Mouse (Mus musculus) spleen, postnatal 36 days (tissue): Measurements from ENCODE around the gene 3110082I17Rik.

Experiments
- DNase-seq, 2 experiments: peaks; one replicate each; pipeline ENCODE4 v3.0.0; 2022; ENCODE audit warnings: low spot score in 2 of 2, mixed read lengths in 1 of 2

The 3110082I17Rik gene

GRCm38 (mm10) chr5:139460384-139461067 lies at the start of gene 3110082I17Rik:
Gene 3110082I17Rik (minus strand): TSS chr5:139460527.
- peak; percentile 93 to 95 for DNase-seq

DNA sequence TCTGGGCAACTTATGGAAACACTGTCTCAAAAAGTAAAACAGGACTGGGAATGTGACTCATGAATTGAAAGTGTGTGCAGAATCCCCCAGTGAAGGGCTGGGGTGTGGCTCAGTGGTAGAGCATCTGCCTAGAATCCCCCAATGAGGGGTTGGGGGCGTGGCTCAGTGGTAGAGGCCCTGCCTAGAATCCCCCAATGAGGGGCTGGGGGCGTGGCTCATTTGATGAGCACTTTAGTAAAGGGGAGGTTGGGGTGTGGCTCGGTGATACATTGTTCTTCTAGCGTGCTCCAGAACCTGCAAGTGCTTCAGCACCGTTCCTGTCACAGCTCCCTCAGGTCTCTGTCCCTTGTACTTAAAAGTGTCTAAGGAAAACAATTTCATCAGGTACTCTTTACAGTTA lies 45.9 kb upstream of the 3110082I17Rik start:
- no peak for DNase-seq

DNA sequence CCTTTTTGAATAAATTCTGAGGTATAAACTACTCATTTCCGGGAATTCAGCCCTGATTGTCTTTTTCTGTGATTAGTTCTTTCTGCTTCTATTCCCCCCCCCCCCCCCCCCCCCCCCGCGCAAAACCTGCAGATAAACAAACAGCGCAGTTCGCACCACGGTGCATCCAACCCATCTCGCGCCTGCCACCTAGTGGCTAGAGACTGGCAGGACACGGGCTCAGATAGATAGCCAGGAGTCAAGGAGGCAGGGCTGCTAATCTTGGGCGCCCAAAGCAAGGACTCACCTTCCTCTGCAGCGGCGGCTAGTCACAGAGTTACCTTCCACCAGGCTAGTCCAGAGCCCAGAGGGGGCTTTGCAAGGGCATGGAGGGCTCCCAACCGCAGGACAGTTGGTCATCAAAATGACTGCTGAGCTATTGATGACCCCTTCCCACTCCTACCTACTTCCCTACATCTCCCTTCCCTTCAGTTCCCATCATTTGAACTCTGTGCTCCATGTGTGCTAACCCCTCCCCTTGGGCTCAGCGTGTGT lies 44.8 kb upstream of the 3110082I17Rik start:
- peak; percentile 59 to 67 for DNase-seq

DNA sequence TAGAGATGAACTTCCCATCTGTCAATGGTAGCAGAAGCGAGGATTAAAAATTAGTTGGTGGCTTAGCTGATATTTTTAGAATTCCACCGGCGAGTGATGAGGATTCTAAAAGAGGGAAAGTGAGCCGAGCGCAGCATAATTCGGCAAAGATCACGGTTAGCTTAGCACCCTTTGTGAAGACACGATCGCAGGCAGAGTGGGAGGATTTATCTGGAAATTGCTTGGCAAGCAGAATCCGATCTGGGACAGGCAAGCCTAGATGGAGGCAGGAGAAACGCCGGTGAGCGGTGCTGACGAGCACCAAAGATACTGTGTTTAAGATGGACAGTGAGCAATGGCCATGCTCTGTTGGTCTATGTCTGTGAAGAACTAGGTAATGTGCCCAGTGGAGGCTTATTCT lies 42.0 kb upstream of the 3110082I17Rik start:
- DNase-seq = no peak

DNA sequence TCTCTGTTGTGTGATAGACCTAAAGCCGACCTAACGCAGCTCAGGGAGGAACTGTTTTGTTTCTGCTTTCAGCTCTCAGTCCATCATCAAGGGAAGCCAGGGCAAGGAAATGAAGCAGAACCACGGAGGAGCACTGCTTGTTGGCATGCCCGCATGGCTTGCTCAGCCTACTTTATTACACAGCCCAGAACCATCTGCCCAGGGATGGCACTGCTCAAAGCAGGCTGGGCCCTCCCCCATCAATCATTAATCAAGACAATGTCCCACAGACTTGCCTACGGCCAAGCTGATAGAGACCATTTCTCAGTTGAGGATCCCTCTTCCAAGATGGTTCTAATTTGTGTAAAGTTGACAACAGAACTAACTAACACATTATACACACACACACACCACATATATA lies 38.5 kb upstream of the 3110082I17Rik start:
- DNase-seq = no peak

DNA sequence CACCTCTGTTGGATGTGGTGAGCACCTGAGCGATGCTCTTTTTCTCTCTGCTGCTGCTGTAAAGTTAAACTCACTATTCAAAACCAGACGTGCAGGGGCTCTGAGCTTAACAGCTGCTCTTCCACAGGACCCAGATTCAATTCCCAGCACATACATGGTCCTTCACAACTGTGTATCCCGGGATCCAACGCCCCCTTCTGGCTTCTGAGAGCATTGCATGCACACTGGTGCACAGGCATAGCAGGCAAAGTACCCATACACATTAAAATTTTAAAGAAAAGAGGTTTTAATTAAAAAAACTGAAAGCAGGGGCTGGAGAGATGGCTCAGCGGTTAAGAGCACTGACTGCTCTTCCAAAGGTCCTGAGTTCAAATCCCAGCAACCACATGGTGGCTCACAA lies 36.6 kb upstream of the 3110082I17Rik start:
- no peak for DNase-seq

DNA sequence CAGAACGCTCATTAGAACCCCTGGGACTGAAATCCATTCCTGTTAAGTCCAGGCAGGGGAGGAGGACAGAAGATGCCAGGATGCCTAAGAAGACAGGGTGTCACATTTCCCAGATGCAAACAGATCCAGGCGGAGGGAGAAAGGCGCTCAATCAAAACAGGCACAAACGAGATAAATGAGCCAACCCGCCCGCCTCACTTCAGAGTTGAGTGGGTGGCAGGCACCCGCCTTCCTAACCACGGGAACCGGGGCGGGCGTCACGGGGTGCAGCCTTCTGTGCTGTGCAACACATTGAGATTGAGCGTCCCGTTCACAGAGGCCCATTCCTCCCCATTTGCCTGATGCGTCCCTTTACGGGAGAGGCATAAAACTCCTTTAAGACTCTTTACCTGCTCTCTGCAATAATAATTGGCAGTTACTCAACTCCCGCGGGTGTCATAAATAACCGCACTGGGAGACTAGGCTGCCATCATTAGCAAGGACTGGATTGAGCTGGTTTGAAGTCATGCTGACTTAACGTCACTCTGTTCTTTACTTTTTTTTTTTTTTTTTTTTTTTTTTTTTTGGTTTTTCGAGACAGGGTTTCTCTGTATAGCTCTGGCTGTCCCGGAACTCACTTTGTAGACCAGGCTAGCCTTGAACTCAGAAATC lies 34.8 kb upstream of the 3110082I17Rik start:
- no peak for DNase-seq

DNA sequence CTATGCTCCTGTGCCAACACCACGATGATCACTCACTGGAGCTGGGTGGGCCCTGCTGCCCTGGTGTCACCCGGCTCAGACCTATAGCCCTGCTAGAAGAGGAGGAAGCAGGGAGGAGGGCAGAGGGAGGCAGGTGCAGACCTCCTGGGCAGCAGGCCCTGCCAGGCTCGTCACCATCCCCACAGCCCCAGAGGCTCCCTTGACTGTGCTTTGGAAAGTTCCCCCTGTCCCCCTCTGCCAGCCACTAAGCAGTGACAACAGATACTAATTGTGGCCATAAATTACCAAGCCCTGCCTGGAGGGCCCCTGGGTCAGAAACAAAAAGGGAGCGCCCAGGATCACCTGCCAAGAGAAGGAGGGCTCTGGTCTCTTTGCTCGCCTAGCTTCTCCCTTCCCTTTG lies 33.4 kb upstream of the 3110082I17Rik start:
- no peak for DNase-seq

DNA sequence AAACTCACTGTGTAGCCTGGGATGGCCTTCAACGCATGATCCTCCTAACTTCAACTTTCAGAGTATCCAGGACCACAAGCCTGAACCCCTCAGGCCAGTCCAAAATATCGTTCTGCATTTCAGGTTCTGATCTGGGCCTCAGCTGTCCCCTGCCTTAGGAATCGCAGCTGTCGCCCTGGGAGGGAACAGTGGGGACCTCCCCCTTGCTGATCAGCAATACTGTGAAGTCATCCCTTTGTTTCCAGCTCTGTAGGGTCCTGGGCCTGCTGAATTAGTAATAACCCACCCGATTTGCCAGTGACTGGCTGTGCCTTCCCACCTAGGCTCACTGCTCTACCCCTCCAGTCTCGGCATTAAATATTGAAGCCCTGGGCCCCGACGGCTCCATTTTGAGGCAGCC lies 31.0 kb upstream of the 3110082I17Rik start:
- DNase-seq = no peak

DNA sequence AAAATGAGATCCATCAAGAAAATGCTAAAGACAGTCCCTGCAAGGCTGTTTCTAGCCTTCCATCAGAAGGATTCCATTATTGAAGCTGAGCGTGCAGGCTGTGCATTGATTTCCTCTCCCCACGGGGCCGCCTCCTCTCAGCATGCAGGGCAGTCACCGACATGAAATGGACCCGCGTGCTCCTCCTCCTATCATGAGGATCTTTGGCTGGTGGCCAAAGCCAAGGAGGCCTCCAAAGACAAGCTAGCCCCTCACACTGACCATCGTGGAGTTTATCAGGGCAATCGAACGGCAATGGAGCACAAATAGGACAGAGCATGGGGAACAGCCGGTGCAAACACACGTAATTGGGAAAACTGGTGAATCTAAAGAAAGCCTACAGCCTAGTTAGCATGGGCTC lies 29.8 kb upstream of the 3110082I17Rik start:
- DNase-seq = no peak

DNA sequence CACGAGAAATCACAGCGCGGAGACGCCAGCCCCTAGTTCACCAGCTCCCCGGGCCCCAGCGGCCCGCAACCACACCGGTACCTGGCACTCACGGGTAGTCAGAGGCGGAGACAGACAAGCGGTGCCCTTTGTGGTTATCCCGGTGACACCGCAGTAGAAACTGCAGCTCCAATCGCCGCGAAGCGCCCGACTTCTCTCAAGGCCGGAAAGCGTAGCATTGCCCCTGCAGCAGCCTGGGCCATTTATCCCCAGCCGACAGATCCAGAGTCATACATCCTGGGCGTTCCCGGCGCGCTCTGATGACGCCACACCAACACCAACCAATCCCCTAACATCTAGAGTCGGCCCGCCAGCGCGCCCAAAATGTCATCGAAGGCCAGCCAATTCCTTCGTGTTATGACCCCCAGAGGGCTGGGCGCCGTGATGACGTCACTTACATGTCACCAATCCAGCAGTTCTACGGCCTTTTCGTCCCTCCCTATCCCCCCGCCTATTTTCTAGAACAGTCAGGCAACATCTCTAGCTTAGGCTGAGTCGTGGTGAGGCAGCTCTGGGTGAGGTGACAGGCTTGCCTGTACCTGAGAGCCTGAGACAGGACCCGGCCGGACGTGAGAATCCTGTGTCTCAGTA lies 24.0 kb upstream of the 3110082I17Rik start, which contains the start of gene Zfand2a:
Gene Zfand2a (minus strand): TSS at position 365 of the 630 bp plus-strand sequence.
- peak; percentile 99 to 100 for DNase-seq

GRCm38 (mm10) chr5:139483171-139483848 lies 23.0 kb upstream of the 3110082I17Rik start:
- peak in 1 of 2 experiments; percentile 11 for DNase-seq

GRCm38 (mm10) chr5:139480406-139480805 lies 20.1 kb upstream of the 3110082I17Rik start:
- no peak for DNase-seq

DNA sequence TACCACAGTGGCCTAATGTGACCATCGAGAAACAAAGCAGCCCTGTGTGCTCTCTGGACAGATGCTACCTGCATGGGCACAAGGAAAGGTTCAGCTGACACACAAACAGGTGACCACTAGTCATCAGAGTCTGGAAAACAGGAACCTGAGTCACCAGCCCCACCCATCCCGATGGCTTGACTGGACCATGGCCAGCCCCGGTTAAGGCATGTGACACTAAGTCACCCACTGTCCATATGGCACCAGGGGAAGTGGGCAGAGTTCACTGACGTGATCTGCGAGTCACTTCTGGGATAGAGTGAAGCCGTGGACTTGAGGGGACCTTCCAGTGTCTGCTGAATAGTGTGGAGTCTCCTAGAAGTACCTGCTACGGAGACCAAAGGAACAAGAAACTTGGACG lies 18.8 kb upstream of the 3110082I17Rik start:
- no peak for DNase-seq

GRCm38 (mm10) chr5:139474741-139475140 lies 14.4 kb upstream of the 3110082I17Rik start:
- no peak for DNase-seq

DNA sequence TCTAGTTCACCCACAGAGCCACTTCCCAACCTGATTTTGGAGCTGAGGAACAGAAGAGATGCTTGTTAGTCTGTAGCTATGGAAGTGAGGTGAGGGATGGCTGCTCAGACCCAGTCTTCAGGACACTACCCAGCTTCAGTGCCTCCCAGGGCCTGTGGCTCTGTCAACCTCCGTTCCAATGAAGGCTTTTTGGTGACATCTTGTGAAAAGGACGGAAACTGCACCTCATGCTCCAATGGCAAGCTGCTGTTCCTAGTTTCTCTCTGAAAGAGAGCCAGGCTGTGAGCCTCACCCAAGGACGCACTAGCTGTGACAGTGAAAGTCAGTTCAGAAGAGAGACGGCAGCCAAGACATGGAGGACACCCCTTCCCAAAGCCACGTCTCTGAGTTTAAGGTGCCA lies 7.7 kb upstream of the 3110082I17Rik start:
- no peak for DNase-seq

DNA sequence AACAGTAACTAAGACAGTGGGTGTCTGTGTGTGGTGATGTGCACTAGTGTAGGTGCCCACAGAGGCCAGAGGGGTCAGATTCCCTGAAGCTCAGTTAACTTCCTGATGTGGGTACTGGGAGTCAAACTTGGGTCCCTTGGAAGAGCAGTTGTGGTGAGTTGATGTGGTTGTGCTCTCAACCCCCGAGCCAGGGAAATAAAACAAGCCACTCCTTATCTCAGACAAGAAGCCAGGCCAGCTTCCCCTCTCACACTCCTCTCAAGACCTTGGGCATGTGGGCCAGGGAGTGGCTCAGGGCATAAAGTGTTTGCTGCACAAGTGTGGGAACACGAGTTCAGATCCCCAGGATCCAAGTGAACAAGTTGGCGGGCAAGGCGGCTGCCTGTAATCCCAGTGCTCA lies 6.5 kb upstream of the 3110082I17Rik start:
- DNase-seq = no peak

GRCm38 (mm10) chr5:139466373-139466772 lies 6.0 kb upstream of the 3110082I17Rik start:
- DNase-seq = no peak

DNA sequence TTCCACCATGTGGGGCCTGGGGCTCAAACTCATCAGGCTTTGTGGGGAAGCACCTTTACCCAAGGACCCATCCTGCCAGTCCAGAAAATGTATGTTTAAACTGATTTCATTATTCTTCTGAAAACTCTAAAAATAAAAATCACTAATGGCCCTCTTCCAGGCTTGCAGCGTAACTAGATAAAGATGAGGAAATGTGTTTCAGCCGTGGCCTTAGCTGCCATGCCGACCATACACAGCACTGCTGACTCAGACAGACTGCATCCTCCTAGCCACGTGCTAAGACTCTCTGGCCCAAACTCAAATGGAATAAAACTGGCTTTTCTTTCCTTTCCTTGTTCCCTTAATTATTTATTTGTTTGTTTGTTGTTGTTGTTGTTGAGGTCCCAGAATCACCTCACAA lies 4.5 kb upstream of the 3110082I17Rik start:
- DNase-seq = no peak

- no peak for DNase-seq
These were observed 389 bp downstream of the 3110082I17Rik start for GRCm38 (mm10) chr5:139459938-139460337.

GRCm38 (mm10) chr5:139457241-139457640 lies 3.1 kb downstream of the 3110082I17Rik start:
- no peak for DNase-seq

GRCm38 (mm10) chr5:139455166-139455565 lies 5.2 kb downstream of the 3110082I17Rik start:
- no peak for DNase-seq
